Mouse (Mus musculus) ES-E14 (cell line): ENCODE measurements around the gene Timm10.

Experiments used
- CHD2 ChIP-seq: IDR thresholded peaks from 2 replicates; pipeline ENCODE4 v1.6.1; 2014; ENCODE audit warnings: mild to moderate bottlenecking, low read depth, low read length, inconsistent platforms
- HCFC1 ChIP-seq: IDR thresholded peaks from 2 replicates; pipeline ENCODE4 v1.6.1; 2012; ENCODE audit warnings: low read length, inconsistent platforms, borderline replicate concordance; ENCODE audit not compliant: insufficient read depth
- MAFK ChIP-seq: IDR thresholded peaks from 2 replicates; pipeline ENCODE4 v1.6.1; 2014; ENCODE audit warnings: mild to moderate bottlenecking, low read depth, low read length, inconsistent platforms; ENCODE audit not compliant: insufficient read depth
- ZC3H11A ChIP-seq: IDR thresholded peaks from 2 replicates; pipeline ENCODE4 v1.6.1; 2012; ENCODE audit warnings: low read depth, mild to moderate bottlenecking, inconsistent platforms, low read length, borderline replicate concordance

DNA sequence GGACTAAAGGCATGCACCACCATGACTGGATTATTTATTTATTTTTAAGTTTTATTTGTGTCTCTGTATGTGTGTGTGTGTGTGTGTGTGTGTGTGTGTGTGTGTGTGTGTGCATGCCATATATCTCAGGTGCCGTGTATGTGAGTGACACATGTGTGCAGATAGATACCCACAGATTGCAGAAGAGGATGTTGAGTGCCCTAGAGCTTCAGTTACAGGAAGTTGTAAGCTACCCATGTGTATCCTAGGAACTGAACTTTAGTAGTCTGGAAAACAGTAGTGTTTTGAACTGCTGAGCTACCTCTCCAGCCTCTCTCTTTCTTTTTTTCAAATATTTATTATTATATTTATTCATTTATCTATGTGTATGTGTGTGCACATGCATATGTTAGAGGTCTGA, 43.5 kb upstream of the Timm10 start:
- TF ChIP-seq ZC3H11A (no peak), CHD2 (no peak), MAFK (no peak), HCFC1 (no peak)
